Mouse (Mus musculus) bone marrow, adult 2 months (tissue): Measurements from ENCODE around the gene Suz12. TPM values are rescaled to one million over a fixed set of nuclear protein-coding genes. Genes with fewer than 3 reads are reported as not detected.

Experiments used
- H3K27ac ChIP-seq: fragments of 200-500 bp; 2 replicates; pipeline ENCODE4 v1.5.1; 2012; ENCODE audit warnings: low read depth, mild to moderate bottlenecking, control low read depth, inconsistent platforms, low read length; ENCODE audit not compliant: control insufficient read depth, poor library complexity, insufficient read depth
- H3K4me1 ChIP-seq: fragments of 200-500 bp; 2 replicates; pipeline ENCODE4 v1.6.1; 2011; ENCODE audit warnings: low read length; ENCODE audit not compliant: control insufficient read depth, insufficient read depth
- H3K4me3 ChIP-seq: fragments of 200-500 bp; replicated peaks from 2 replicates; pipeline ENCODE3; 2011; ENCODE audit warnings: mild to moderate bottlenecking, low read depth, low read length, control low read depth; ENCODE audit not compliant: control insufficient read depth
- CTCF ChIP-seq: fragments of 200-500 bp; IDR thresholded peaks from 2 replicates; pipeline ENCODE4 v1.5.1; 2011; ENCODE audit warnings: low read length, control low read depth; ENCODE audit not compliant: control insufficient read depth, insufficient read depth
- POLR2A ChIP-seq: fragments of 200-500 bp; IDR thresholded peaks from 2 replicates; pipeline ENCODE4 v1.6.1; 2011; ENCODE audit warnings: low read depth, mild to moderate bottlenecking, control low read depth, low read length, borderline replicate concordance; ENCODE audit not compliant: control insufficient read depth
- WGBS: fragments of 180-500 bp; shearing (Covaris S2); methylation state at CpG from one replicate; pipeline ENCODE4 v1.1.7; 2018; 5-methylcytosine and 5-hydroxymethylcytosine counted together
- polyA plus RNA-seq: library from polyadenylated mRNA; stranded (reverse); fragments of >200 nt; gene quantifications from 2 replicates; pipeline ENCODE4 v1.2.4, GENCODE M21; 2011; ENCODE audit warnings: low replicate concordance; ENCODE audit not compliant: missing spikeins, insufficient read depth, insufficient read length

Gene Suz12
- polyA plus RNA-seq, 1 experiment: 39.0 TPM

- Histone ChIP-seq H3K4me3 (no peak overlapping the region), H3K4me1 (no peaks in the 10 kb centered on the region), H3K27ac (no peak overlapping the region)
- TF ChIP-seq CTCF (no peak), POLR2A (no peak)
- 81% methylated on average over 1 of the region's 1 CpGs for WGBS
Measured at GRCm38 (mm10) chr11:80019792-80020191, 26.9 kb downstream of the Suz12 start.

- no peak overlapping the region for H3K4me3 ChIP-seq
- no peak overlapping the region for H3K27ac ChIP-seq
- TF ChIP-seq POLR2A: no peak
- 87% methylated on average over 4 of the region's 4 CpGs for WGBS
- H3K4me1 ChIP-seq: no peaks in the 10 kb centered on the region
Measured at GRCm38 (mm10) chr11:80021306-80021705, 28.4 kb downstream of the Suz12 start.

GRCm38 (mm10) chr11:80037495-80037894, 44.6 kb downstream of the Suz12 start:
- TF ChIP-seq CTCF (no peak), POLR2A (no peak)
- Histone ChIP-seq H3K4me3 (no peak overlapping the region), H3K4me1 (no peaks in the 10 kb centered on the region), H3K27ac (no peak overlapping the region)
- 59% methylated on average over 8 of the region's 8 CpGs for WGBS

- H3K4me1 ChIP-seq: no peaks in the 10 kb centered on the region
- 52% methylated on average over 10 of the region's 10 CpGs for WGBS
Measured at GRCm38 (mm10) chr11:80042615-80043418, 49.9 kb downstream of the Suz12 start.

GRCm38 (mm10) chr11:80043419-80043817, 50.5 kb downstream of the Suz12 start:
- no peak overlapping the region for H3K27ac ChIP-seq
- no peak overlapping the region for H3K4me3 ChIP-seq
- H3K4me1 ChIP-seq: no peaks in the 10 kb centered on the region
- 65% methylated on average over 8 of the region's 8 CpGs for WGBS
- TF ChIP-seq POLR2A (no peak), CTCF (no peak)

More at GRCm38 (mm10) chr11:80042615-80043418, 49.9 kb downstream of the Suz12 start:
- TF ChIP-seq POLR2A (no peak), CTCF (peak; percentile 84)
- Histone ChIP-seq H3K4me3 (no peak overlapping the region), H3K27ac (no peak overlapping the region)

GRCm38 (mm10) chr11:80046856-80047255, 54.0 kb downstream of the Suz12 start:
- H3K4me1 ChIP-seq: no peaks in the 10 kb centered on the region
- TF ChIP-seq POLR2A (no peak), CTCF (no peak)
- 86% methylated on average over 7 of the region's 7 CpGs for WGBS
- no peak overlapping the region for H3K4me3 ChIP-seq
- H3K27ac ChIP-seq: no peak overlapping the region

GRCm38 (mm10) chr11:80050088-80050487, 57.2 kb downstream of the Suz12 start:
- no peak for TF ChIP-seq POLR2A
- TF ChIP-seq CTCF: no peak
- no peak overlapping the region for H3K27ac ChIP-seq
- 70% methylated on average over 2 of the region's 2 CpGs for WGBS
- no peak overlapping the region for H3K4me3 ChIP-seq
- no peaks in the 10 kb centered on the region for H3K4me1 ChIP-seq

- TF ChIP-seq POLR2A (no peak), CTCF (no peak)
- Histone ChIP-seq H3K27ac (no peak overlapping the region), H3K4me3 (no peak overlapping the region), H3K4me1 (no peaks in the 10 kb centered on the region)
- 62% methylated on average over 7 of the region's 7 CpGs for WGBS
Measured at GRCm38 (mm10) chr11:80052456-80052855, 59.5 kb downstream of the Suz12 start.

- WGBS: 87% methylated on average over 5 of the region's 5 CpGs
- TF ChIP-seq CTCF: no peak
- TF ChIP-seq POLR2A: no peak
- no peak overlapping the region for H3K4me3 ChIP-seq
- H3K4me1 ChIP-seq: no peaks in the 10 kb centered on the region
- no peak overlapping the region for H3K27ac ChIP-seq
Measured at GRCm38 (mm10) chr11:80053171-80053570, 60.3 kb downstream of the Suz12 start.
